Mouse (Mus musculus) thymus, adult 2 months (tissue): ENCODE data around the gene Unc5c.

ENCODE experiments used
- CTCF ChIP-seq: fragments of 200-500 bp; IDR thresholded peaks from 2 replicates; pipeline ENCODE4 v1.5.1; 2012; ENCODE audit warnings: mild to moderate bottlenecking, control low read depth, low read length, moderate library complexity, borderline replicate concordance; ENCODE audit not compliant: control insufficient read depth, poor library complexity, insufficient read depth; ENCODE audit errors: extremely low read depth
- POLR2A ChIP-seq: fragments of 200-500 bp; IDR thresholded peaks from 2 replicates; pipeline ENCODE4 v1.6.1; 2012; ENCODE audit warnings: mild to moderate bottlenecking, low read length, control low read depth, moderate library complexity; ENCODE audit not compliant: control insufficient read depth, poor library complexity, insufficient read depth; ENCODE audit errors: extremely low read depth

GRCm38 (mm10) chr3:141716371-141716770 lies 251.4 kb downstream of the Unc5c start:
- TF ChIP-seq CTCF (no peak), POLR2A (no peak)
